In genomic region chr11:102760805-102761308, GRCm38 (mm10) we compare ENCODE assay signal across 8 mouse cellular contexts. TPM values are rescaled to one million over a fixed set of nuclear protein-coding genes. Genes with fewer than 3 reads are reported as not detected.
DNase-seq lines count a peak whose midpoint lies in the region; ATAC-seq and TF ChIP-seq lines count a peak whose summit lies in the region.

No protein-coding gene starts in this region.

- H3K9ac ChIP-seq in ES-E14 (ENCODE audit: insufficient read depth, low read depth, low read length, poor library complexity, severe bottlenecking), result no peak overlapping the region
- H3K9ac ChIP-seq in liver, embryonic 16.5 days (ENCODE audit: low read depth, low read length), result no peak overlapping the region

- no peaks in the 10 kb centered on the region for H3K9me3 ChIP-seq in ES-E14 (ENCODE audit: control insufficient read depth, insufficient read depth, low read depth, low read length)
- H3K9me3 ChIP-seq in hindbrain, embryonic 10.5 days, result no peaks in the 10 kb centered on the region
- H3K9me3 ChIP-seq in liver, embryonic 16.5 days (replicated peaks; ENCODE audit: control insufficient read depth, low read length), result no peaks in the 10 kb centered on the region

- no peaks in the 10 kb centered on the region for H3K36me3 ChIP-seq in ES-E14 (ENCODE audit: control insufficient read depth, insufficient read depth, low read length, poor library complexity, severe bottlenecking)
- no peaks in the 10 kb centered on the region for H3K36me3 ChIP-seq in hindbrain, embryonic 10.5 days
- H3K36me3 ChIP-seq in liver, embryonic 16.5 days (ENCODE audit: control insufficient read depth, insufficient read depth), result no peaks in the 10 kb centered on the region

- no peak for ATAC-seq in liver, embryonic 16.5 days (ENCODE audit: low read depth)

- intact Hi-C loops in heart, postnatal 10 days (cut with DNase I), result no loop called here

- peak overlapping the region; percentile 59 to 72; a peak in 3 of 4 replicates for H3K4me3 ChIP-seq in ES-E14 (ENCODE audit: insufficient read depth in 1 of 2, low read depth in 1 of 2, low read length in 2 of 2, poor library complexity in 1 of 2, severe bottlenecking in 1 of 2)
- peak overlapping the region; percentile 82 for H3K4me3 ChIP-seq in hindbrain, embryonic 10.5 days
- peak overlapping the region; percentile 57 for H3K4me3 ChIP-seq in liver, embryonic 16.5 days (ENCODE audit: low read depth, low read length)

- peaks cover 0 to 17% of the 10 kb centered on the region in 2 experiments; a peak in 2 of 4 replicates for H3K4me1 ChIP-seq in ES-E14 (ENCODE audit: control insufficient read depth in 2 of 2, insufficient read depth in 2 of 2, low read length in 2 of 2, poor library complexity in 1 of 2)
- peaks cover 47% of the 10 kb centered on the region for H3K4me1 ChIP-seq in hindbrain, embryonic 10.5 days (replicated peaks)
- no peaks in the 10 kb centered on the region; the same call in 1 of the 2 replicates for H3K4me1 ChIP-seq in liver, embryonic 16.5 days (ENCODE audit: control insufficient read depth, low read depth, low read length)

- H3K27ac ChIP-seq in ES-E14 (ENCODE audit: insufficient read depth, low read depth, low read length, poor library complexity, severe bottlenecking), result no peak overlapping the region
- peak overlapping the region; percentile 85 for H3K27ac ChIP-seq in hindbrain, embryonic 10.5 days
- no peak overlapping the region for H3K27ac ChIP-seq in liver, embryonic 16.5 days (ENCODE audit: low read length)

- H3K4me2 ChIP-seq in liver, embryonic 16.5 days (ENCODE audit: low read depth, low read length), result peak overlapping the region; percentile 75; the same call in 1 of the 2 replicates

- WGBS in hindbrain, embryonic 10.5 days, result 8% methylated on average over 6 of the region's 6 CpGs
- 30% methylated on average over 6 of the region's 6 CpGs for WGBS in liver, embryonic 16.5 days (ENCODE audit: insufficient replicate concordance)

- H3K27me3 ChIP-seq in hindbrain, embryonic 10.5 days (ENCODE audit: insufficient read depth, poor library complexity, severe bottlenecking), result peaks cover 77% of the 10 kb centered on the region
- peaks cover 43% of the 10 kb centered on the region for H3K27me3 ChIP-seq in liver, embryonic 16.5 days (ENCODE audit: control insufficient read depth, insufficient read depth, low read depth, low read length)

- DNase-seq in heart, adult 11 months, result peak; percentile 83
- DNase-seq in heart, postnatal 10 days, result no peak
- DNase-seq in ES-E14 (ENCODE audit: low read depth, low spot score), result no peak
- DNase-seq in hindbrain, embryonic 10.5 days (ENCODE audit: low spot score), result no peak
- DNase-seq in ovary, postnatal 36 days (ENCODE audit: low spot score), result no peak
- DNase-seq in thymus, postnatal 0 days (ENCODE audit: low spot score), result no peak
- no peak for DNase-seq in urinary bladder, adult 2 months (ENCODE audit: low spot score)

- in situ Hi-C loops in ES-E14 (cut with MboI; ENCODE audit: low sequenced_read_pairs in 2 of 2, unreplicated experiment in 2 of 2), result no loop called here

TF ChIP-seq in ES-E14, 5 proteins besides CTCF, POLR2A, EP300 and RAD21:
- TF ChIP-seq ZNF384 (IDR thresholded peaks at IDR 0.05; ENCODE audit: low read depth, low read length) (no peak), HCFC1 (IDR thresholded peaks at IDR 0.05; ENCODE audit: borderline replicate concordance, insufficient read depth, low read length) (no peak), CHD2 (IDR thresholded peaks at IDR 0.05; ENCODE audit: low read depth, low read length) (no peak), ZC3H11A (IDR thresholded peaks at IDR 0.05; ENCODE audit: borderline replicate concordance, low read depth, low read length) (no peak), MAFK (IDR thresholded peaks at IDR 0.05; ENCODE audit: insufficient read depth, low read depth, low read length) (no peak)
TF ChIP-seq in ES-E14: peak in this region for 0.

RNA-seq across cellular contexts. Expression of gene Adam11, which starts 0.4 kb away (rescaled TPM):
- total RNA-seq in heart, postnatal 10 days (2021), result 1 to 10 TPM; 5.8 TPM
- 1.7 and 2.5 TPM in 2 replicates for total RNA-seq in ES-E14 (2012; rRNA removed)
- 14.6 and 22.6 TPM in 2 replicates for polyA plus RNA-seq in hindbrain, embryonic 10.5 days (2016; fragmentation: Nextera tagmentation; extraction: Ambion mirVana)
- polyA plus RNA-seq in liver, embryonic 16.5 days (2015; fragmentation: Nextera tagmentation; extraction: Ambion mirVana), result 0.08 and 0.35 TPM in 2 replicates
- 1.4 and 1.7 TPM in 2 replicates for polyA plus RNA-seq in thymus, postnatal 0 days (2015; fragmentation: Nextera tagmentation; extraction: Ambion mirVana)
- polyA plus RNA-seq in urinary bladder, adult 2 months (2012; rRNA removed), result 7.5 and 8.5 TPM in 2 replicates

RNA-seq across cellular contexts. Expression of gene Gjc1, which starts 58.6 kb away (rescaled TPM):
- total RNA-seq in heart, postnatal 10 days (2021), result 10 to 100 TPM; 57.7 to 74.8 TPM
- total RNA-seq in ES-E14 (2012; rRNA removed), result 74.8 and 77.1 TPM in 2 replicates
- polyA plus RNA-seq in hindbrain, embryonic 10.5 days (2016; fragmentation: Nextera tagmentation; extraction: Ambion mirVana), result 71.1 and 81.3 TPM in 2 replicates
- polyA plus RNA-seq in liver, embryonic 16.5 days (2015; fragmentation: Nextera tagmentation; extraction: Ambion mirVana), result 0.91 and 1.4 TPM in 2 replicates
- polyA plus RNA-seq in thymus, postnatal 0 days (2015; fragmentation: Nextera tagmentation; extraction: Ambion mirVana), result 4.8 TPM in 2 replicates
- 31.1 and 31.3 TPM in 2 replicates for polyA plus RNA-seq in urinary bladder, adult 2 months (2012; rRNA removed)
